Mouse (Mus musculus): Measurements from ENCODE around the gene Bbx.

DNA sequence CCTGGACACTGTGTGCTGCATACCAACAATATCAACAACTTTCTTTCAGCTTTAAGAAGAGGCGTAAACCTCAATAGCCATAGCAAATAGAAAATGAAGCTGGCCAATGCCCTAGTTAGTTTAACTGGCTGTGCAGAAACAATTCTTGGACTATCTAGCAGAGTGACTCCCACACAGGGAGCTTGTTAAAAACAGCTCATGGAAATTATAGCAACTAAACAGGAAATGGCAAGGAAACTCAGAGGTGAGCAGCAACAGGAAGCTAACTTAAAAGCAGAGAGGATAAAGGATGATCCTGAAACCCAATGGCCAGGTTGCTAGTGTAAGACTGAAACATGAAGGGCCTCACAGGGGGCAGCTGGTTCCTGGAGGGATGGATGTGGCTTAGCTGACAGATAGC, 203.4 kb downstream of the Bbx start:
- no peak for TF ChIP-seq ZNF384 (IDR thresholded peaks at IDR 0.05; ENCODE audit: low read depth, low read length)
- no peak for TF ChIP-seq HCFC1 (IDR thresholded peaks at IDR 0.05; ENCODE audit: borderline replicate concordance, insufficient read depth, low read length)
- TF ChIP-seq ZC3H11A (IDR thresholded peaks at IDR 0.05; ENCODE audit: borderline replicate concordance, low read depth, low read length), result no peak
